Mouse (Mus musculus) gonadal fat pad, adult 2 months (tissue): ENCODE data around the gene Lgi4. TPM values are rescaled to one million over a fixed set of nuclear protein-coding genes. Genes with fewer than 3 reads are reported as not detected.
A peak's percentile ranks its signal among the peaks of the same experiment; 100 is the strongest.

Experiments used
- DNase-seq: peaks from one replicate; pipeline ENCODE4 v3.0.0-alpha.2; 2012; ENCODE audit warnings: low read depth
- polyA plus RNA-seq: library from polyadenylated mRNA; depleted of rRNA; stranded (reverse); fragments of >200 nt; gene quantifications from 2 replicates; pipeline ENCODE4 v1.2.3, GENCODE M21; 2012; rRNA removed

Lgi4 gene
- polyA plus RNA-seq: 5.4 and 6.9 TPM in 2 replicates

DNA sequence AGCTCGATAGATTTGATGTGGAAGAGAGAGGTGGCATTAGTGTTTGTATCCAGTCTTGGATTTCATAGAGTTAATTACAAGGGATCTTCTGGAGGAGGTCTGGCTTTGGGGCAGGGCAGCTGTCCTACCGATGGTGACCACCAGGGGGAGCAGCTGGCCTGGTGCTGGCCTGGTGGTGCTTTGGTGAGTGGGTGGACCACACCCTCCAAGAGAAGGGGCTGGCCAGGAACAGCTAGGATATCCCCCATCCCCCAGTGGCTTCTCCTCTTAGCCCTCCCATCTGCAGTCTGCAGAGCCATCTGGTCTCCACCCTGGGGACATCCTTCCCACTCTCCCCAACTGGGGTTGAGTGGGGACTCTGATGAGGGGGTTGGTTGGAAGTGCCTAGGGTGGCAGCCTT, at the start of gene Lgi4:
Gene Lgi4 (plus strand): TSS at position 235 of the 400 bp plus-strand sequence.
- no peak for DNase-seq

DNA sequence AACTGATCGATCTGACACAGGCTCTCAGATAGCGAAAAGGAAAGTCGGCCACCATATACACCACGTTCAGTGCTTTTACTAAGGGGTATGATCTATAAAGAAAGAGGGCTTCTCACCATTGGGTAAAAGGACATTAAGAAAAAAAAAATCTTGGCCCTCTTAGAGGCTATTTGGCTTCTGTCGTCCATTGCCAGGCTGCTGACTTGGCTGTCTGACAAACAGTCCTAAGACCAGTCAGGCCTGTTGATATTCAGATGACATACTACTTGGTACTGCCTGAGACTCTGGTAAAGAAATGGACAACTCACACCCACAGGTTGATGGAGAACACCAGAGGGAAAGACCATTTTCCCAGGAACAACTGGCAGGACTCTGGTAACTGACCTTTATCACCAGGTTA, 46.2 kb upstream of the Lgi4 start:
- DNase-seq: no peak

DNA sequence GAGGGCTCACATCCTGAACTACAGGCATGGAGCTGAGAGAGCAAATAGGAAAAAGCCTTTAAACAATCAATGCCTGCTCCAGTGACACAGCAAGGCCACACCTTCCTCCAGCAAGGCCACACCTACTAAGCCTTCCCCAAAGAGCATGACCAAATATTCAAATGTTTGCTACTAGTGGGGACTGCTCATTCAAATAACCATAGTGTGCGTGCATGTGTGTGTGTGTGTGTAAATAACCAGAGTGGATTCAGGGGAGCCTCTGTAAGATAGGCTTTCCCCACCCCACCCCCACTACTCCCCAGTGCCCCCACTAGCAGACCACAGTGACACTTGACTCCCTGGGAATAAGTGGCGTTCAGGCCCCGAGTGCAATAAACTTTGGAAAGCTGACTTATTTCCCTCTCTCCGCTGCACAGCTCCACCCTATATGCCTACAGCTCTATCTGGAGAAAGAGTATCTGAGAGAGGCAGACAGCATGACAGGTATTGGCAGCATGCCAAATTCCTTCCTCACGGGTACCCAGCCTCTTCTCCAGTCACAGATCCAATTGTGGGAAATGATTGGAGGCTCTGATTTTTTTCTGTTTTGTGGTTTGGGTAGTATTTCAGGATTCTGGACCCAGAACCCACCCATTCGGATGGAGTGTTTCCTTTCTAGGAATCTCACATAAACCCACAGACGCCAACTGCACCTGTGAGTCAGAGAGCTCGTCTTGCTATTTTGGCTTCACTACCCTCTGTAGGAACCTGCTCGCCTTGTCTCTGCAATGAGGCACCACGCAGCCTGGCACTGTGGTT, 41.8 kb upstream of the Lgi4 start:
- peak; percentile 8 for DNase-seq

DNA sequence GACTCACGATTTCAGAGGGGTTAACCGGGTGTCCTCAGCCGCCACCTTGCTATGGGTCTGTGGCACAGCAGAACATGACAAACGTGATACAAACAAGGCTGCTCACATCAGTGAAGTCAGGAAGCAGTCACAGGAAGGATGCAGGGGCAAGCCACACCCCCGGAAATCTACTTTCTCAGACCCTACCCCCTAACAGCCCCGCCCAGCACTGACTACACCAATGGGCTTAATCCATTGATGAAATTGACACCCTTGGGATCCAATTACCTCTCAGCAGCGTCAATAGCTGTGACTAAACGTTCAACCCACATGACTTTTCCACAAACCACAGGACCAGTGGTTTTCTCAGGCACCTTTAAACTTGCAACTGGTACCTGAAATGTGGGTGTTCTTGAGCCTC, 30.5 kb upstream of the Lgi4 start:
- DNase-seq: no peak

DNA sequence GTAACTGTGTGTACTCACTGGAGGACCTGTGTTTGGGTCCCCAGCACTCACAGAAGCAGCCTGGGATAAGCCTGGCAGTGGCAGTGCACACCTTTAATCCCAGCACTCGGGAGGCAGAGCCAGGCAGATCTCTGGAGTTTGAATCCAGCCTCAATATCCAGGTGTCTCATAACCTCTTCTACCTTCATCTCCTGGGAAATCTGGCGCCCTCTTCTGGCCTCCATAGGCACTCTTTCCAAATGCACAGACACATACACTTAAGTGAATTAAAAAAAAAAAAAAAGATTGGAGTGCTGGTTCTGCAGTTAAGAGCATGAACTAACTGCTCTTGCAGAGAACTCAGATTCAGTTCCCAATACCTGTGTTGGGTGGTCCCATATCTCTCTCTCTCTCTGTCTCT, 28.4 kb upstream of the Lgi4 start:
- DNase-seq: no peak

DNA sequence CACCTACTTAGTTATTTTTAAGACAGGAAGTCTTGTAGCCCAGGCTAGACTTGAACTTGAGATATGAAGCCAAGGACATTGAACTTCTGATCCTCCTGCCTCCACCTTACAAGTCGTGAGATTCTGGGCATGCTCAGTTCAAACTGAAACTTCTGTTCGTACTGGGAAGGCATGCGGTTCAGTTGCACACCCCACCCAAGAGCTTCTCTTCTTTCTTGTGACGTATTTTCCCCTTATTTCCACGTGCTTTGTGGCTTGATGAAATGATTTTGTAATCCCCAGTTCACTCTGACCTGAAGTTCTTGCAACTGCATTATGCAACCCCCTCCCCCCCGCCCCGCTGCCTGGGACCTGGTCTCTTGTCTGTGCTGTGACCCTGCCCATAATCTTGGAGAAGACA, 27.4 kb upstream of the Lgi4 start:
- DNase-seq: no peak

DNA sequence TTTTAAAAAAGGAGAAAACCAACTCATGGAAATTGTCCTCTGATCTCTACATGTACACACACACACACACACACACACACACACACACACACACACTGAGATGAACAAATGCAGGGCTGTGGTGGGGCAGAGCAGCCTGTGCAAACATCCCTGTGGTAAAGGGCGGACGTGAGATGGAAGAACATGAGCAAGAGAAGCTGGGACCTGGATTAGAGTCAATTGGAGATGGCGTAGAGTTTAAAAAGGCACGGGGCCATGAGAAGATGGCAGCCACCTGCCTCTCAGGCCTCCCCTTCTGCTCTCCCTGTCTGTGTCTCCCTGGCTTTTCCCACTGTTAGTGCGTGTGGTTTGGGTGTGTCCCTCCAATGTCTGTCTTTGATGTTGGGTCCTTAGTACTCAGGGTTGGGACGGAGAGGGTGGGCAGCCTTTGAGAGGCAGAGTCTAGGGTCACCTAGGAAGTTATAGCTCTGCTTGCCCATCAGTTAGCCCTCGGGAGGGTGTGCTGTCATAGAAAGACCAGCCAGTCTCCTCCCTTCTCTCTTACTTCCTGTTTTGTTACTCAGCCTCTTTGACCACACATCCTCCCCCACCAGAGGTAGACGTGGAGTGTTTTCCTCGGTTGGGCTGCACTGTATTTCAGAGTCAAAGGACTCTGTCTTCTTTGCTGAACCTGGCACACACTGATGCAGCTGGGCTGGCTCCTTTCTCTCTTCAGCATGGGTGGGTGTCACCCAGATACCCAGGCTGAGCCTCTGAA, 25.6 kb upstream of the Lgi4 start:
- no peak for DNase-seq

DNA sequence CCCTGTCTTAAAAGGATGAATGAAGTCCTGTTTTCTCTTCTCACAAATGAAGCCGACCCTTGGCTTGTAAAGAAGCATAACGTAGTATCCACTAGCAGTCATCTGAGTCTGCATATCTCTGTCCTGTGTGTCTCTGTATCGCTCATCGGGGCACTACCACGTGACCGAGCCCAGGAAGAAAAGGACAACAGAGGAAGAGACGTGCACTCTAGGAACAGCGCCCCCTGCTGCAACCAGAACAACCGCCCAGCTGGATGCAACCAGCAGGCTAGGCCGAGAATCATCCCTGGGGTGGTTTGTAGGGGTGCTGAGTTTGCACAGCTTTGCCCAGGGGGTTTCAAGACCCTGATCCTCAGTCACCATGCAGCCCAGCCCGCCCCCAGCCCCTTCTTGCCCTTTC, 24.4 kb upstream of the Lgi4 start:
- no peak for DNase-seq

DNA sequence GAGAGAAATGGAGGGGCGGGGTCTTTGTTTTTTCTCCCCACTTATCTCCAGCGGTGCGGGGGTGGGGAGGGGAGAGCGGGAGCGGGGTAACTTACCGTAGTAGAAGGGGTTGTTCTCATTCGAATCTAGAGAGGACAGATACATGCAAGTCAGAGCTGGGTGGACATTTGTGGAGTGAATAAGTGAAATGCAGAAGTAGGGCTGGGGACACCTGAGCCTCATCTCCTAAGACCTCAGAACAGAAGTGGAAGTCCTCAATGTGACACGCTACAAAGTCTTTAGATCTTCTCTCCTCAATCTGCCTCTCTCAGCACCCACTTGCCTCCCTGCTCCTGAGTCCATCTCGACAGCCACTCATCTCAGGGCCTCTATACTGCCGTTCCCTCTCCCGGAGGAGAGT, 23.9 kb upstream of the Lgi4 start:
- DNase-seq: no peak

DNA sequence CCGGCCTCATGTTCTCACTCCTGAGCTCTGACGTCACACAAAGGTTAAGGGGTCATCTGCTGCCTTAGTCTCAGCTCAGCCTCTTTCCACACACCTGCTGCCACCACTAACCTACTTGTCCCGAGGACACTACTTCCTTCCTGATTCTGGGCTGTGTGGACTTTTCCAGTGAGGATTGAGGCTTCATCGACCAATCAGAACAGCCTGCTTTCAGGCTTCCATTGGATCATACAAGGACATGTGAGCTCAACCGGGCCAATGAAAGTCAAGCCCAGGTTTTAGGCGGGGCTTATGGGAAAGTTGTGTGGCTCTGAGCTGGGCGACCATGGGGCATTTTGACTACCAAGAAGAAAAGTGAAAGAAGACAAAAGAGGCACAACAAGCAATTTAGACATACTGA, 22.2 kb upstream of the Lgi4 start:
- DNase-seq: no peak

DNA sequence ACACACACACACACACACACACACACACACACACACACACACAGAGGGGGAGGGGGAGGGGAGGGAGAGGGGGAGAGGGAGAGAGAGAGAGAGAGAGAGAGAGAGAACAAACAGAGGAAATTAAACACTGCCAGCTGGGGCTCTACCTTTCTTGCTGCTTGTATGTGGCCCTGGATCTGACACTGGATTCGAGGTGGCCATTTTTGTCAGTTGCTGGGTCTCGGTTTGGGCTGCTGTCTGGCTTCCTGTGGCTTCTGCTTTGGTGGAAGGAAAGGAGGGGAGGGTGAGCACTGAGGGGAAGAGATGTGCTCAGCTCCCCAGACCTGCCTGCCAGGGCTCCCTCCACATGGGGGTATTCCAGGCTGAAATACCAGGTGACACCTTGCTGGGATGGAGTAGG, 21.5 kb upstream of the Lgi4 start:
- no peak for DNase-seq

DNA sequence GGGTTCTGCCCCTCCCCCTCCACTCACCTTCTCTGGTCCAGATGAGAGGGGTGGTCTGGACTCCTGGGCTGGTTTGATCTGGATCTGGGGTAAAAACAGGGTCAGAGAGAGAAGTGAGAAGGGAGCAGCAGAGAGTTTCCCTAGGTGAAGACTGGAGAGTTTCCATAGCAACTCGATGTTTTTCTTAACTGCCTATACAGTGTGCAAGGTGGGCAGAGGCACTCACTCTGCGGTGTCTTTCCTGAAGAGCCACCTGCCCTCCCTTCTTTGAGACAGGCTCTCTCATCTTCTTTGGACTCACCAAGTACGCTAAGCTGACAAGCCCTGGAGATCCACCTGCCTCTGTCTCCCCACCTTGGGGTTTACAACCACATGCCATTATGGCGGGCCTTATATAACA, 20.1 kb upstream of the Lgi4 start:
- DNase-seq: no peak

DNA sequence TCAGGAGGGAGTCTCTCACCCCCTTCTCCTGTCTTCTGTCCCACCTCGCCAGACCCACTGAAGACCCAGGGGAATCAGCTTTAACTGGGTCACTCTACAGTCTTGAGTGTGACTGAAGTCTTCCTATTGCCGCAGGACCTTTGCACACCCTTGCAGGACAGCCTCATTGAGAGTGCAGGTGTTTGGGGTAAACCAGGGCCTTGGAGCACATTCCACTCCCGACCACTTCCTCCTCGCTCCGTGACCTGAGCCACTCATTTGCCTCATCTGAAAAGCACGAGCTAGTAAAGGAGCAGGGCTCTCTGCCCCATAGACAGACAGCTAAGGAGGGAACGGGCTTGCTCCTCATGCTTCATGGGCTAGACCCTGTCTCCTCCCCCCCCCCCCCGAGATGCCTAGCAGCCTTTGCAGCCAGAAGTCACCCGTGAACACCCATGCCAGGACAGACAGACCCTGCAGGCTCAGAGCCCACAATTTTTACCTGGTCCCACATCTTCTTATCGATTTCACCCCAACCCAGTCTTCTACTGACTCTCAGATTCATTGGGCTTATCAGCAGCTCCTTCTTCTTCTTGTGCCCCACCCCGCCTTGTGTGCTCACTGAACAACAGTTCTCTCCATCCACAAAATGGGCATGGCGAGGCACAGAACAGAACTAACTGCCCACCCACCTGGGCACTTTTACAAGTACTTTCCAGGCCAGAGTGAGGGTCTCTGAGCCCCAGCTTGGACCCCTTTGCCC, 18.7 kb upstream of the Lgi4 start:
- no peak for DNase-seq

DNA sequence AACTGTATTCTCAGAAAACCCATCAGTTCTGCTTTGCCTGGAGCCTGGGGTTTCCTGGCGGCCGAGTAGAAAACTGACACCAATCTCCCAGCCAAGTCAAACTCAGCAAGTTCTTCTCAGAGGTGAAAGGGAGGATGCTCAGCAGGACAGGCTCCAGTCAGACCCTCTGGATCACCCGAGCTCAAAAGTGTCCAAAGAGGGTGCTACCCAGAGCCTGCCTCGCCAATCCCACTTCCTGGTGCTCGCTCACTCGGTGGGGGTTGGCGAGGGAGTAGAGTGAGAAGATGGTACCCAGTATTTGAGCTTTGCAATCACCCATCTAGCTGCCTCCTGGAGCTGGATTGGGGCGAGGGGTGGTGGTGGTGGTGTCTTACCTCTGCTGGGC, 18.1 kb upstream of the Lgi4 start:
- DNase-seq: no peak

DNA sequence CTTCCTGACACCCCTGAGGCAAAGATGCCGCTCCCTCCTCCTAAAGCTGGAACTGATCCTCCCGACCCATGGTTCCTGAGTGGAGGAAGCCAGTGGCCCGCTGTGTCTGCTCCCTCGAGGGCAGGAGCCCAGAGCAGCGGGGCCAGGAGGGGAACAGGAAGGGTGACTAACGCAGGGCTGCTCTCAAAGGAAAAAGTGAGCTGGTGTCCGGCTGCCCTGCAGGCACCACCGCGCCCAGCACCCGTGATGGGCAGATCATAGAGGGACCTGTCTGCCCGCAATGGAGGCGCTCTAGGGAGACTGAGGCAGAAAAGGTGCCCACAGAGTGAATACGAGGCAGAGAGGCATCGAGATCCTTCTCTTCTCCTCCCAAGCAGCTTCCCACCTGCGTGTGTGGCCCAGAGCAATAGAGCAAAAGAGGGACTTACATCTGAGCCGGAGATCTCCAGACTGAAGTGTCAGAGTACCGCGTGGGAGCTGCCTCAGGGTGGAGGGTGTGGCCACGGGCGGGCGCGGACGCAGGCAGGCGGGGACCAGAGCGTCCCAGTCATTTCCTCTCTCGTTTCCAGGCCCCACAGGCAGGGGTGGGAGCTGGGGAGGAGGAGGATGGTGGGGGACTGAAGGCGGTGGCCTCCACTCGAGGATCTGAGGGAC, 17.4 kb upstream of the Lgi4 start:
- no peak for DNase-seq

DNA sequence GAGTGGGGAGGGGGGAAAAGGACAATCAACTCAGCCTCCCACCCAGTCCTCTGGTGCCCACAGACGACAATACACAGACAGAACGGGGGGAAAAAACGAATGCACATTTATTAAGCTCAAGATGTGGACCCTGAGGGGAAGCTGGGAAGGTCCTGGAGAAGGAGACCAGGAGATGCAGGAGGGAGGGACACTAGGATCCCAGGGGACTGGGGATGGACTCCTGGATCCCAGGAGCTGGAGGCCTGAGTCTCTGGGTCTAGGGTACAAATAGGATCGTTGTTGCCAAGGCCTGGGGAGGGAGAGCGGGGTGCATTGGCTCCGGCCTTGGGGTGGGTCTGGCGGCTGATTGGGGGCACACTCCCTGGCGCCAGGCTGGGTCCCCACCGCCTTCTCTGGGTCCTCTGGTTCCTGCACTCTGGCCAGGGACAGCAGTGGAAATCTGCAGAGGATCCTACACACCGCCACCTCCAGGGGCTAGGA, 16.7 kb upstream of the Lgi4 start, which contains the start of gene Fxyd5:
Gene Fxyd5 (minus strand): TSS at position 51 of the 480 bp plus-strand sequence.
- DNase-seq: no peak

DNA sequence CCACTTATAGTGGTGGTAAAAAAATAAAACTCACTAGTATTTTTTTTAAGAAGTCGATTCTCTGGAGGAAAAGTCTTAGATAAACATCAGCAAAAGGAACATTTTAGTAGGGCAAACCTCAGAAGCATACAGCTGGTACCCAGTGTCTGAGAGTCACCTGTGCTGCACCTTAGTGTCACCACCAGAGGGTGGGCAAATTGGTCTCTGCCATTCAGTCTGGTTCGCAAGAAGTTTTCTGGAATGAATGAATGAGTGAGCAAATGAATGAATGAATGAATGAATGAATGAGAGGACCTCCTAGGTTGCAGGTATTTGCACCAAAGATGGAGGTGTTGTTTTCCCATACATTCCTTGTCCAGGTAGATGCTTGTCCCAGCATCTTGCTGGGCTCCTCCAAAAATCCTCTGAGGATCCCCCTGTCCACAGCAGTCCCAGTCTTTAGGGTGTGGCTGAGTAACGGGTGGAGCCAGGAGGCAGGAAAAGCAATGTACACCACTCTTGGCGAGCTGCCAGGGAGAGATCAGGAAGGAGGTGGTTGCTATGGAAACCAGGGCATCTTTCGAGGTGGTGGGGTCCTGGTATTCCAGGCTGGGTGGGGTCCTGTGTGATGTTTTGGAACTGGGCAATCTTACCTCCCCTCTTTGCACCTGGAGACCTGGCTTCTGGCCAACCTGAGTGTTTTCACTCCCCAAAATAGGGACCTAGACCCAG, 9.9 kb upstream of the Lgi4 start:
- DNase-seq: no peak

DNA sequence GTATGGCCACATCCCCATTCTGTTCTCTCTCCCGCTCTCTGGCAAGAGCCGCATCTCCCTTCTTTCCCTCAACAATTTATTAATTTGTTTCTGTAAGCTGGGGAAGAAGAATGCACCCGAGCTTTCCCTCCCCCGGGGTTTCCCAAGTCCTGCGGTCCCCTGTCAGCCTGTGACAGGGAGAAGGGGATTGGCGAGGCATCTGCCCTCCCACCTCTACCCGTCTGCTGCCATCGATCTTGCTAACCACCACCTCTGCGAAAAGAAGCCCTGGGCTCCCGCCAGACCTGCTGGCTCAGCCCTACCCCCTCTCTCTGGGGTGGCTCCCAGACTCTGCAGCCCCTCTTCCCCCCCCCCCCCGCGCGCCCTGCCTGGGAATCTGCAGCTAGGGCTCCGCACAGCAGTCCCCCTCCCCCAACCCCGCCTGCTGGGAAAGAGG, 9.3 kb upstream of the Lgi4 start:
- DNase-seq: no peak

DNA sequence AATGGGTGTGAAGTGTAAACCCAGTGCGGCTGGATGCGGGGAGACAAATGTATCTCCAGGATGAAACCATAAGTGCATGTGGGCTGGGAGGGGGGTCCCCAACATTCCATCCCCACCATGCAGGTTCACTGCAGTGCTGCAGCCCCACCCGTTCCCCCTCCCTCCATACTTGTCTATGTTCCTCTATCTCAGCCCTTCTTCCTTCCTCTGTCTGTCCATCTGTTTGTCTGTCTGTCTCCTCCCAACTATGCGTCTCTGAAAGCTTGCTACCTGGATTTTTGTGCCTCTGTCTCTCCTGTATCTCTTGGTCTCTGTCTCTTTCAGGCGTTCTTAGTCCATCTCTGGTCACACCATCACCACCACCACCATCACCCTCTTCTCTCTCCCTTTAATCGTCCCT, 8.7 kb upstream of the Lgi4 start:
- no peak for DNase-seq

DNA sequence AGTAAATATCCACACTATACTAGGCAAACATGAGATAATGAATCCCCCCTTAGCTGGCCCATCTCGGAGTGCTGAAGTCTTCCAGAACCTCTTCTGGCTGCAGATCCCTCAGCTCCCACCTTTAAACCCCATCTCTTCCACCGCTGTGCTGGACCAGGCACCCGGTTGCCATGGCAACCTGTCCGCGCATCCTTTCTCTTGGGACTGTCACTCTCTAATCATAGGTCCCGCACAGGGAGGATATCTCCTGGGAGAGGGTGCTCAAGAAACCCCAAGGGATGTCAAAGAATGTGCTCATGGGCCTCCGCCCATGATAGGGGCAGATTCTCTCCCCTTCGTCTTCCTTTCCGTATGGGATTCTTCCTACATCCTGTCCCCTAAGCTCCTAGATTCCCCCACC, 8.2 kb upstream of the Lgi4 start:
- DNase-seq: no peak

DNA sequence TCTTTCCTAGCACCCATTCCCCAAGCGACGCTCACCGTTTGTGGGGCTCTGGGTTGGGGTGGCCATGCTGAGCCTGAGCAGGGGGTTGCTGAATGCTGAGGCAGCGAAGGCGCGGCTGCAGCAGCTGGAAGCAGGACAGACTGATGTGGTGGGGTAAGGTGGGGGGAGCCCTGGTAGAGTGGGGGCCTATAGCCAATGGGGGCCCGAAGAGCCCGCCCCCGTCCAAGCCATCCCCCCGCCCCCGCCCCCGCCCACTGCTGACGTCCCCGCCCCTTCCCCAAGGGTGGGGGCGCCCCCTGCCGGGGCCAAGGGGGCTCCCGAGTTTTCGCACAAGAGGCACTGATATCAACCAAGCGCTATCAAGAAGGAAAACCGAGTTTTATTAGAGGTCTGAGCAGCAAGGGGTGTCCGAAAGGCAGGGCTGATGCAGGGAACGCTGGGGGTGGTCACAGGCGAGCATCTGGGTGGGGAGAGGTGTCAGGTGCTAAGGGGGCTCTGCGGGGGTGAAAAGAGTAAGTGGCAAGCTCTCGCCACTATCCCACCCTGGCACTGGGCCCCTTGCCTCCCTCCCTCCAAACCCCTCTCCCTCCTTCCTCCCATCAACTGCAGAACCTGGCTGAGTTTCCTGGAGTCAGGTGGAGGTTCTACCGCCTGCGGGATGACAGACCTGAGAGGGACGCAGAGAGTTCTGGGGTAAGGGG, 7.7 kb upstream of the Lgi4 start, which contains the start of gene Fxyd7:
Gene Fxyd7 (minus strand): TSS at position 147 of the 701 bp plus-strand sequence.
- DNase-seq: no peak
